Mouse (Mus musculus) liver, adult 10 weeks (tissue): Measurements from ENCODE around the gene Bdkrb2. TPM values are rescaled to one million over a fixed set of nuclear protein-coding genes. Genes with fewer than 3 reads are reported as not detected.

Source experiments
- polyA plus RNA-seq: library from polyadenylated mRNA; stranded (reverse); fragments of 350-450 nt; fragmentation: Illumina TruSeq; extraction: RNeasy Lipid Tissue Mini Kit (QIAGEN cat#74804); gene quantifications from one replicate; pipeline ENCODE4 v1.2.3, GENCODE M21; 2014; ENCODE audit warnings: low read depth, low replicate concordance

Bdkrb2 gene
- not detected for polyA plus RNA-seq

DNA sequence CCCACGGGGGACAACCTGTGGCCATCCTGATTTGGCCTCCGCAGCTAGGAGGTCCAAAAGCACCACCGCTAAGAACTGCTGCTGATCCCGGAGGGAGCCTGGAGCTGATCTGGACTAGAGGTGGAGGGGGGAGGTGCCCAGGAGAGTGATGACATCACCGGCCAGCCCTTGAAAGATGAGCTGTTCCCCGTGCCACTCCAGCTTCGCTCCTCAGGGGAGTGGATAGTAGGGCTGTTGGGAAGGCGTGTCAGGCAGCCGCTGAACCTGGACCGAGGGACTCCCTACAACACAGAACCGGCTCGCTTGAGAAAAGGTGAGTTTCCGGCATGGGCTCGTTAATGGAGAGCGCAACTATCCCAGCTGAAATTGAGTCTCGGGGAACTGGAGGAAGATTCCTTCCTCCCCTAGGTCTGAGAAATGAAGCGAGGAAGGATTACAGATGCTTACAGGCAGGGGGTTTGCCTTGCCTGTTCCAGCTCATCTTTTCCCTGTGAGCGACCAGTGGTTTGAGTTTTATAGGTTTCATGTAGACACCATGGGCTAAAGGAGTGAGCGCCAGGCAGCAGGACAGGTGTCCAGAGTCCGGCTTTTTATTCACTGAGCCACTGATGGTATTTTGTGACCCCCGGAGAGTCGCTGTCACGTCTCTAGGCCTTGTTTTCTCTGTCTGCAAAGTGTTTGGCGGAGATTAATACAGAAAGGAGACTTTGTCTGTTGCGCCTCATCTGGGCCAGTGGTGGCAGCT lies at the start of gene Bdkrb2:
TSS of gene Bdkrb2 (plus strand) at position 291 of the 745 bp plus-strand sequence.

DNA sequence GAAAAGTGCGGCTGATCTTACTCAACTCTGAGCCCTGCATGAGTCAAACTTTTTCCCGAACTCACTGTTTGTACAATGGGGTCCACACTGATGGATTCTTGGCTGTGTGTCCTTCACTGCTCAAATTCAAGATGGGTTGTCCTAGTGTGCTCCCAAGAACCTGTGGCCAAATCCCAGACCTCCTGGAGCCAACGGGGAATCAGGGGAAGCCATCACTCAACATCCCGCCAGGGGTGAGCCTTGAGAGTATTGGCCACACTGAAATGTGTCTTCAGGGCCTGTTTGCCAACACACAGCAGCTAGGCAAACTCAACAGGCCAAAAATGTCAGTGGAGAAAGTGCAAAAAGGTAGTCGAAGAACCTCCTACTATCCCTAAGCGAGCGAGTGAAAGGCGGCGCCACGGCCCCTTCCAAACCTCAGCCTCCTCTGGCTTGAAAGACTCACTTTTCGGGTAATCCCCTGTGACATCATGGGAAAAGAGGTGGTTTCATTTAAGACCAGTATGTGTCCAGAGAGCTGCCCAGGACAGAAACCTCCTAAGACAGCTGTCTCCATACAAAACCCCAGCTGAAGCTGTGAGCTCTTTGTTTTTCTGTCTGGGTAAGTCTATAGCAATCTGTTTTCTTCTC lies 39.7 kb downstream of the Bdkrb2 start, which contains the start of gene Bdkrb1:
TSS of gene Bdkrb1 (plus strand) at position 505 of the 630 bp plus-strand sequence.

Other genes with a start within 250 kb of the Bdkrb2 start
- gene Tunar, start 229.4 kb upstream of the Bdkrb2 start, polyA plus RNA-seq: not detected
- gene D430019H16Rik, start 109.4 kb upstream of the Bdkrb2 start, polyA plus RNA-seq: 0.34 TPM
- gene Bdkrb1, start 39.9 kb downstream of the Bdkrb2 start, polyA plus RNA-seq: not detected
- gene Gskip, start 121.6 kb downstream of the Bdkrb2 start, polyA plus RNA-seq: 7.4 TPM
- gene Atg2b, start 122.0 kb downstream of the Bdkrb2 start, polyA plus RNA-seq: 9.1 TPM
- not detected for gene Ak7, start 142.8 kb downstream of the Bdkrb2 start, polyA plus RNA-seq
- 198 TPM for gene Papola, start 221.5 kb downstream of the Bdkrb2 start, polyA plus RNA-seq